Mouse (Mus musculus): Measurements from ENCODE around the gene Tmem211. TPM values are rescaled to one million over a fixed set of nuclear protein-coding genes. Genes with fewer than 3 reads are reported as not detected.
A peak's percentile ranks its signal among the peaks of the same experiment; 100 is the strongest.

Gene Tmem211
- polyA plus RNA-seq, 1 experiment from 2014 or later = not detected

DNA sequence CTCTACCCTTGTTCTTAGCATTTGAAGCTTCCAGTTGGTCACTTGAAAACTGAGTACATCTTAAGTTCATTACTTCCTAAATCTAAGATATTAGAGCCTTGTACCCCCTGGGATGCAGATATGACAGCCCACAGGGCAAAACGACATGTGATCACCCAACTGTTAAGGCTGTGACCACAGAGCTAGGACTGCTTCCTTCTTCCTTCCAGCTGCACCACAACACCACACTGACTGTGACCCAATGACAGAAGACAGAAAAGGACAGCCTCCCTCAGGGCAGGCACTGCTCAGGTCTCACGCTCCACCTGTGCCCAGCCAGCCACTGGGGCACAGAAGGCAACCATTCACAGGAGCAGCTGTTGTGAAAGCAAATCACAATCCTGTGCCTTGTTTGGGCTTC, 57.0 kb downstream of the Tmem211 start:
- no peak overlapping the region for H3K27ac ChIP-seq (replicated peaks)
- peaks cover 53% of the 10 kb centered on the region for H3K36me3 ChIP-seq
- ATAC-seq (ENCODE audit: low FRiP score) = no peak
- WGBS = 75% methylated on average over 2 of the region's 2 CpGs
- no peak overlapping the region for H3K4me2 ChIP-seq
- peaks cover 9% of the 10 kb centered on the region for H3K4me1 ChIP-seq
- H3K27me3 ChIP-seq (replicated peaks) = peaks cover 20% of the 10 kb centered on the region
- no peak overlapping the region for H3K4me3 ChIP-seq (replicated peaks)
- no peak overlapping the region for H3K9ac ChIP-seq (replicated peaks)
- no peaks in the 10 kb centered on the region for H3K9me3 ChIP-seq (replicated peaks)

DNA sequence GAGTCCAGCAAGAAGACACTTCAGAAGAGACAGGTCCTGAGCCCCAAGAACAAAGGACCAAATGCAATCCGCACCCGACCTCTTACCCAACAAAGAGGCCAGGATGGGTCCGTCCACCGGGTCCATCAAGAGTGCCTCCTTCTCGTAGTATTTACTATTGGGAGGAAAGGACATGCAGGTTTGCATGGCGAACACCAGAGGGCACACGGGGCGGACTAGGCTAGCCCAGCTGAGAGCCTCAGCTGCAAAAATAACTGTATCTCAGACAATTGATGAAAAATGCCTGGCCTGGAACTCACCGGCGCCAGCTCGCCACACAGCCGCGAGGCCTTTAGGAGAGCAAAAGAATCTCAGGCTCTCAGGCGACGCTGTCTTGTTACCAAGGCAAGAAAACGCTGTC, 58.8 kb downstream of the Tmem211 start:
- no peak overlapping the region for H3K27ac ChIP-seq (replicated peaks)
- ATAC-seq (ENCODE audit: low FRiP score) = no peak
- H3K36me3 ChIP-seq = peaks cover 36% of the 10 kb centered on the region
- no peak overlapping the region for H3K4me3 ChIP-seq (replicated peaks)
- WGBS = 61% methylated on average over 16 of the region's 16 CpGs
- no peak overlapping the region for H3K9ac ChIP-seq (replicated peaks)
- no peaks in the 10 kb centered on the region for H3K9me3 ChIP-seq (replicated peaks)
- no peak overlapping the region for H3K4me2 ChIP-seq
- peaks cover 9% of the 10 kb centered on the region for H3K4me1 ChIP-seq
- peaks cover 34% of the 10 kb centered on the region for H3K27me3 ChIP-seq (replicated peaks)

DNA sequence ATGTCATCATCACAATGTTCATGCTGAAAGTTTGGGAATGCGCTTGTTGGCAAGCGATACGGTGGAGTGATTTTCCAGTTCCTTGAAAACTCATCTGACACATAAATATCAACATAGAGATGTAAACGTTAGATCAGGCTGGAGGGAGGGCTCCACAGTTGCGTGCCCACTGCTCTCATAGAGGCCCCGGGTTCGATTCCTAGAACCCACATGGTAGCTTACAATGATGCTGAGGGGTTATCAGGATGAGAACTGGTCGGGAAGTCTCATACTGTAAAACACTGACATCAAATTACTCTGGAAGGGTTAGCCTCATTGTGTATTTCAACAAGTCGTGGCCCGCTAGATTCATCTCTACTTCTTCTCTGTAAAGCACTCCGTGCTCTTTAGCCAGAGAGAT, 59.3 kb downstream of the Tmem211 start:
- no peak overlapping the region for H3K9ac ChIP-seq (replicated peaks)
- H3K36me3 ChIP-seq = peaks cover 33% of the 10 kb centered on the region
- H3K27me3 ChIP-seq (replicated peaks) = peaks cover 37% of the 10 kb centered on the region
- WGBS = 82% methylated on average over 11 of the region's 11 CpGs
- no peak overlapping the region for H3K4me3 ChIP-seq (replicated peaks)
- no peak overlapping the region for H3K27ac ChIP-seq (replicated peaks)
- no peak overlapping the region for H3K4me2 ChIP-seq
- no peaks in the 10 kb centered on the region for H3K9me3 ChIP-seq (replicated peaks)
- no peak for ATAC-seq (ENCODE audit: low FRiP score)
- peaks cover 9% of the 10 kb centered on the region for H3K4me1 ChIP-seq

DNA sequence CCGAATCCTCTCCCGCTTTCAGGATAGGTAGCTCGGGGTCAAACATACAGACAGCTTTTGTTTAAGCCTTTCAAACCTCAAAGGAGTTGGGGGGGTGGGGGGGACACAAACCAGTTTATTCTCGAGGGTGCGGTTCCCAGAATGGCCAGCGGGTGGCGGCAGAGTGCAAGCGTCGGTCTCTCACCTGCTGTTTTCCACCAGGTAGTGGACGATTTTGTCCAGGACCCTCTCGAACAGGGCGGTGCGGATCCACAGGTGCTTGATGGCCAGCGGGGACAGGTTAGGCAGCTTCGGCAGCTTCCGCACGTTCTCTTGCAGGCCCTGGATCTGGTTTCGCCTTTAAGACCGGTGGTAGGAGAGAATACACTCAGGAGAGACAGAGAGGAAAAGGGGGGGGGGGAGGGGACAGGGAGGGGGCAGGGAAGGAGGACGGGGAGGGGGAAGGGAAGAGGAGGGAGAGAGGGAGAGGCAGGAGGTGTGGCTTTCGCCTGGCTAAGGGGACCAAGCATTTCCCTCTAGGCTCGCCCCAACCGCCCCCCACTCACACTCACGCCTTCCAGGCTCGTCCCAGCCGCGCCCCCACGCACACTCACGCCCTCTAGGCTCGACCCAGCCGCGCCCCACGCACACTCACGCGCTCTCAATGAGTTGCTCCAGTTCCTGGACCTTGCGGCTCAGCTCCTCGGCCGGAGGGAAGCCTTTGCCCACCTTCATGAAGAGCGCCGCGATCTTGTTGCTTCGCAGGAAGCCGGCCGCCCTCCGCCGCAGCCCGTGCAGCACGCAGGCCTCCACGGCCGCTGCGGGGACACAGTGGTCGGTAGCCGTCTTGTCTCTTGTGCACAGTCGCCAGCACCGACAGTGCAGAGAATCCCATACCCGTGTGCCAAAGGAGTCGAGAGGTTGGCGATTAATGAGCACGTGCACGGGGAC, 60.1 kb downstream of the Tmem211 start:
- no peaks in the 10 kb centered on the region for H3K9me3 ChIP-seq (replicated peaks)
- H3K27ac ChIP-seq (replicated peaks) = no peak overlapping the region
- H3K4me1 ChIP-seq = peaks cover 9% of the 10 kb centered on the region
- H3K4me3 ChIP-seq (replicated peaks) = peak overlapping the region; percentile 24; the same call in 1 of the 2 replicates
- peak overlapping the region; percentile 28; the same call in 1 of the 2 replicates for H3K9ac ChIP-seq (replicated peaks)
- ATAC-seq (ENCODE audit: low FRiP score) = peak; percentile 40; the same call in 1 of the 2 replicates
- H3K27me3 ChIP-seq (replicated peaks) = peaks cover 39% of the 10 kb centered on the region
- H3K36me3 ChIP-seq = peaks cover 28% of the 10 kb centered on the region
- H3K4me2 ChIP-seq = peak overlapping the region; percentile 50
- WGBS = 2% methylated on average over 58 of the region's 60 CpGs

DNA sequence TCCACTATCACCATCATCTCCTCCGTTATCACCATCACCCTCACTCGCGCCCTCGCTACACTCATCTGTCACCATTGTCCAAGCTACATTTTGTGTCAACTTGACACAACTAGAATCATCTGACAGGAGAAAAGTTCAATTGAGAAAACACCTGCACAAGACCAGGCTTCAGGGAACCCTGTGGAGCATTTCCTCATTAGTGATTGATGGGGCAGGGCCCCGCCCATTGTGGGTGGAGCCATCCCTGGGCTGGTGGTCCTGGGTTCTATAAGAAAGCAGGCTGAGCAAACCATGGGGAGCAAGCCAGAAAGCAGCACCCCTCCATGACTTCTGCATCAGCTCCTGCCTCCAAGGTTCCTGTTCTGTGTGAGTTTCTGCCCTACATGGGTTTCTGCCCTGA, 61.1 kb downstream of the Tmem211 start:
- Histone ChIP-seq H3K4me1 (peaks cover 17% of the 10 kb centered on the region), H3K27me3 (replicated peaks) (peaks cover 39% of the 10 kb centered on the region), H3K9me3 (replicated peaks) (no peaks in the 10 kb centered on the region), H3K4me2 (no peak overlapping the region), H3K36me3 (peaks cover 20% of the 10 kb centered on the region), H3K4me3 (replicated peaks) (no peak overlapping the region), H3K9ac (replicated peaks) (no peak overlapping the region), H3K27ac (replicated peaks) (no peak overlapping the region)
- WGBS = 53% methylated on average over 5 of the region's 5 CpGs
- ATAC-seq (ENCODE audit: low FRiP score) = no peak

DNA sequence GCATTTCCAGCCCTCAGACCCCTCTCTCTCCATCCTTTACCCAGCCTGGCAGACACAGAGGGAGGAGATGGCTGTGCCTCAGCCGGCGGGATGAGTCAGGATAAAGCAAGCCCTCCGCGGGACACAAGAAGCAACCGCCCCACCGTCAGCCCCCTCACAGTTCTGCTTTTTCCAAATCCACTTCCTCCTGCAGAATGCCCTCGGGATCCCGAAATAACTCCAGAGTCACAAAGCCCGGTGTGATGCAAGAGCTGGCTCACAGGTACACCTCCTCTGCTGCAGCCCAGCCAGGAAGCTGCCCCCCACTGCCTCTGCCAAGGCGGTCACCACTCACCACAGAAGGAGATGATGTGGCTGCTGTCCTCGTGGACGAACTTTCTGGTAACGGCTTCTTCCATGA, 61.8 kb downstream of the Tmem211 start:
- Histone ChIP-seq H3K4me3 (replicated peaks) (no peak overlapping the region), H3K4me1 (peaks cover 23% of the 10 kb centered on the region), H3K27ac (replicated peaks) (no peak overlapping the region), H3K9ac (replicated peaks) (no peak overlapping the region), H3K36me3 (peaks cover 17% of the 10 kb centered on the region), H3K27me3 (replicated peaks) (peaks cover 39% of the 10 kb centered on the region), H3K4me2 (no peak overlapping the region), H3K9me3 (replicated peaks) (no peaks in the 10 kb centered on the region)
- ATAC-seq (ENCODE audit: low FRiP score) = no peak
- WGBS = 56% methylated on average over 13 of the region's 13 CpGs

Other genes starting within 250 kb of the Tmem211 start
- 22.4 and 23.3 TPM in 2 replicates for gene Grk3, start 211.1 kb upstream of the Tmem211 start, polyA plus RNA-seq (2015; fragmentation: Nextera tagmentation; extraction: Ambion mirVana)
- gene Crybb2, start 156.8 kb upstream of the Tmem211 start, polyA plus RNA-seq (2015; fragmentation: Nextera tagmentation; extraction: Ambion mirVana) = not detected in 2 replicates
- gene Crybb3, start 145.3 kb upstream of the Tmem211 start, polyA plus RNA-seq (2015; fragmentation: Nextera tagmentation; extraction: Ambion mirVana) = 1.2 and 1.5 TPM in 2 replicates
- 3.0 and 5.5 TPM in 2 replicates for gene 2900026A02Rik, start 5.7 kb upstream of the Tmem211 start, polyA plus RNA-seq (2015; fragmentation: Nextera tagmentation; extraction: Ambion mirVana)
- gene Sgsm1, start 83.9 kb downstream of the Tmem211 start, polyA plus RNA-seq (2015; fragmentation: Nextera tagmentation; extraction: Ambion mirVana) = 16.8 and 20.0 TPM in 2 replicates
- gene Aym1, start 130.4 kb downstream of the Tmem211 start, polyA plus RNA-seq (2015; fragmentation: Nextera tagmentation; extraction: Ambion mirVana) = not detected in 2 replicates